ENCODE assay signal across 11 mouse cellular contexts in genomic region chr11:97590227-97590960, GRCm38 (mm10). TPM values are rescaled to one million over a fixed set of nuclear protein-coding genes. Genes with fewer than 3 reads are reported as not detected.
DNase-seq lines count a peak whose midpoint lies in the region; ATAC-seq and TF ChIP-seq lines count a peak whose summit lies in the region.
"Had no signal": no experiment of that assay in that cellular context is flagged by ENCODE, and none has a peak within 500 bp of the region (broad histone marks: within the 10 kb centered on the region; RNA-seq: fewer than 3 reads in every experiment).

No protein-coding gene starts in this region.

- H3K4me1 ChIP-seq in heart, embryonic 13.5 days = peaks cover 18% of the 10 kb centered on the region
- H3K4me1 ChIP-seq in ES-Bruce4 (ENCODE audit: control insufficient read depth, insufficient read depth, low read length) = no peaks in the 10 kb centered on the region
- peaks cover 4% of the 10 kb centered on the region for H3K4me1 ChIP-seq in hindbrain, embryonic 16.5 days (ENCODE audit: control insufficient read depth, insufficient read depth, low read depth, low read length)
- H3K4me1 ChIP-seq in kidney, embryonic 16.5 days (ENCODE audit: insufficient read depth, low read length) = peaks cover 14% of the 10 kb centered on the region; the same call in 1 of the 2 replicates

- WGBS in heart, embryonic 13.5 days = 35% methylated on average over 24 of the region's 24 CpGs
- 33% methylated on average over 24 of the region's 24 CpGs for WGBS in hindbrain, embryonic 16.5 days
- WGBS in kidney, embryonic 16.5 days = 48% methylated on average over 24 of the region's 24 CpGs

- no peak for TF ChIP-seq CTCF in ES-Bruce4 (IDR thresholded peaks at IDR 0.05; ENCODE audit: low read depth, low read length)

- peaks cover 8% of the 10 kb centered on the region for H3K27me3 ChIP-seq in heart, embryonic 13.5 days (replicated peaks)
- H3K27me3 ChIP-seq in ES-Bruce4 (ENCODE audit: control insufficient read depth, insufficient read depth, low read length, poor library complexity, severe bottlenecking) = no peaks in the 10 kb centered on the region
- no peaks in the 10 kb centered on the region for H3K27me3 ChIP-seq in hindbrain, embryonic 16.5 days (replicated peaks; ENCODE audit: control insufficient read depth, insufficient read depth, low read length)
- no peaks in the 10 kb centered on the region for H3K27me3 ChIP-seq in kidney, embryonic 16.5 days (ENCODE audit: insufficient read depth, low read length)

- H3K4me2 ChIP-seq in heart, embryonic 13.5 days = 0 out of 2 replicates have a peak overlapping the region, but pooled peaks have one; percentile 7
- peak overlapping the region; percentile 22 for H3K4me2 ChIP-seq in hindbrain, embryonic 16.5 days (ENCODE audit: low read length)
- no peak overlapping the region for H3K4me2 ChIP-seq in kidney, embryonic 16.5 days (replicated peaks; ENCODE audit: low read depth, low read length)
- H3K4me2 ChIP-seq: liver, embryonic 11.5 days had no signal

- H3K36me3 ChIP-seq in heart, embryonic 13.5 days = no peaks in the 10 kb centered on the region
- no peaks in the 10 kb centered on the region for H3K36me3 ChIP-seq in ES-Bruce4 (ENCODE audit: control insufficient read depth, insufficient read depth, low read length, poor library complexity, severe bottlenecking)
- no peaks in the 10 kb centered on the region for H3K36me3 ChIP-seq in hindbrain, embryonic 16.5 days (ENCODE audit: control insufficient read depth, insufficient read depth, low read length)
- H3K36me3 ChIP-seq in kidney, embryonic 16.5 days (ENCODE audit: insufficient read depth, low read length) = no peaks in the 10 kb centered on the region

- TF ChIP-seq EP300 in ES-Bruce4 (IDR thresholded peaks at IDR 0.05; ENCODE audit: insufficient read depth, low read depth, low read length) = no peak

- ATAC-seq in heart, embryonic 13.5 days (ENCODE audit: extremely low read depth, insufficient number of reproducible peaks, low FRiP score, low TSS enrichment) = no peak
- ATAC-seq in hindbrain, embryonic 16.5 days = no peak
- ATAC-seq in kidney, embryonic 16.5 days (ENCODE audit: low FRiP score, low TSS enrichment) = no peak

- no peak for DNase-seq in heart, postnatal 4 days
- peak; percentile 61 to 62 for DNase-seq in cerebellum, adult 18-20 months
- DNase-seq in gastrocnemius, postnatal 10 days = no peak
- no peak for DNase-seq in testis, postnatal 10 days (ENCODE audit: low spot score)
- DNase-seq: lung, postnatal 4 days; retina, postnatal 1 day had no signal

- H3K4me3 ChIP-seq in heart, embryonic 13.5 days = no peak overlapping the region
- H3K4me3 ChIP-seq in ES-Bruce4 (ENCODE audit: low read depth, low read length) = peak overlapping the region; percentile 14
- H3K4me3 ChIP-seq in hindbrain, embryonic 16.5 days (ENCODE audit: low read length) = no peak overlapping the region
- H3K4me3 ChIP-seq in kidney, embryonic 16.5 days (ENCODE audit: low read length) = no peak overlapping the region

- no peak overlapping the region for H3K27ac ChIP-seq in heart, embryonic 13.5 days (replicated peaks)
- no peak overlapping the region for H3K27ac ChIP-seq in ES-Bruce4 (ENCODE audit: insufficient read depth, low read length)
- no peak overlapping the region for H3K27ac ChIP-seq in hindbrain, embryonic 16.5 days (ENCODE audit: low read depth, low read length)
- no peak overlapping the region for H3K27ac ChIP-seq in kidney, embryonic 16.5 days (ENCODE audit: low read length)

- TF ChIP-seq POLR2A in ES-Bruce4 (IDR thresholded peaks at IDR 0.05; ENCODE audit: insufficient read depth, low read length) = no peak

- 0 out of 2 replicates have a peak overlapping the region, but pooled peaks have one; percentile 2 for H3K9ac ChIP-seq in heart, embryonic 13.5 days
- H3K9ac ChIP-seq in ES-Bruce4 (ENCODE audit: low read depth, poor library complexity, severe bottlenecking) = peak overlapping the region; percentile 14
- H3K9ac ChIP-seq in hindbrain, embryonic 16.5 days (ENCODE audit: low read depth, low read length) = peak overlapping the region; percentile 41
- no peak overlapping the region for H3K9ac ChIP-seq in kidney, embryonic 16.5 days (replicated peaks; ENCODE audit: low read length)

- H3K9me3 ChIP-seq in heart, embryonic 13.5 days = no peaks in the 10 kb centered on the region
- H3K9me3 ChIP-seq in ES-Bruce4 (replicated peaks; ENCODE audit: control insufficient read depth, insufficient read depth, low read length, poor library complexity, severe bottlenecking) = no peaks in the 10 kb centered on the region; the same call in 1 of the 2 replicates
- no peaks in the 10 kb centered on the region for H3K9me3 ChIP-seq in hindbrain, embryonic 16.5 days (ENCODE audit: control insufficient read depth, low read length)
- no peaks in the 10 kb centered on the region for H3K9me3 ChIP-seq in kidney, embryonic 16.5 days (ENCODE audit: low read length)

RNA-seq across cellular contexts. Expression of gene Srcin1, which starts 14.4 kb away (rescaled TPM):
- polyA plus RNA-seq in heart, embryonic 13.5 days (2015; fragmentation: Nextera tagmentation; extraction: Ambion mirVana) = 0.03 and 0.08 TPM in 2 replicates
- under 1 TPM; 0.12 to 0.23 TPM for total RNA-seq in heart, postnatal 4 days (2021)
- polyA plus RNA-seq in ES-Bruce4 (2011; ENCODE audit: insufficient read depth, insufficient read length, low read depth, missing spikeins) = 7.7 and 8.3 TPM in 2 replicates
- 8.0 and 8.9 TPM in 2 replicates for polyA plus RNA-seq in hindbrain, embryonic 16.5 days (2015; fragmentation: Nextera tagmentation; extraction: Ambion mirVana)
- total RNA-seq in gastrocnemius, postnatal 10 days (2021) = 1 to 10 TPM; 1.1 to 1.4 TPM
- 1.0 and 1.1 TPM in 2 replicates for polyA plus RNA-seq in kidney, embryonic 16.5 days (2015; fragmentation: Nextera tagmentation; extraction: Ambion mirVana)

RNA-seq across cellular contexts. Expression of gene Epop, which starts 39.1 kb away (rescaled TPM):
- 1.1 and 1.4 TPM in 2 replicates for polyA plus RNA-seq in heart, embryonic 13.5 days (2015; fragmentation: Nextera tagmentation; extraction: Ambion mirVana)
- 1 to 10 TPM; 1.4 TPM for total RNA-seq in heart, postnatal 4 days (2021)
- 39.3 and 44.1 TPM in 2 replicates for polyA plus RNA-seq in ES-Bruce4 (2011; ENCODE audit: insufficient read depth, insufficient read length, low read depth, missing spikeins)
- 1.2 and 1.4 TPM in 2 replicates for polyA plus RNA-seq in hindbrain, embryonic 16.5 days (2015; fragmentation: Nextera tagmentation; extraction: Ambion mirVana)
- total RNA-seq in gastrocnemius, postnatal 10 days (2021) = under 1 TPM; 0.59 to 0.68 TPM
- polyA plus RNA-seq in kidney, embryonic 16.5 days (2015; fragmentation: Nextera tagmentation; extraction: Ambion mirVana) = 2.3 and 2.5 TPM in 2 replicates

Comparison
In these comparisons a context has a peak if more than half of its experiments do, and no peak if none do; other contexts are left out.
1. DNase-seq: peak in cerebellum, adult 18-20 months (2 of 2); none in heart, postnatal 4 days (single experiment), gastrocnemius, postnatal 10 days (single experiment) and testis, postnatal 10 days (single experiment).
2. RNA of gene Epop, which starts 39.1 kb away (polyA plus RNA-seq): 39.3 to 44.1 TPM in ES-Bruce4; 2.3 to 2.5 TPM in kidney, embryonic 16.5 days, 1.2 to 1.4 TPM in hindbrain, embryonic 16.5 days and 1.1 to 1.4 TPM in heart, embryonic 13.5 days; every median in the first group is over 10 times any median in the second.